Comparison of ENCODE assay signal across 9 mouse cellular contexts in the genomic region with DNA sequence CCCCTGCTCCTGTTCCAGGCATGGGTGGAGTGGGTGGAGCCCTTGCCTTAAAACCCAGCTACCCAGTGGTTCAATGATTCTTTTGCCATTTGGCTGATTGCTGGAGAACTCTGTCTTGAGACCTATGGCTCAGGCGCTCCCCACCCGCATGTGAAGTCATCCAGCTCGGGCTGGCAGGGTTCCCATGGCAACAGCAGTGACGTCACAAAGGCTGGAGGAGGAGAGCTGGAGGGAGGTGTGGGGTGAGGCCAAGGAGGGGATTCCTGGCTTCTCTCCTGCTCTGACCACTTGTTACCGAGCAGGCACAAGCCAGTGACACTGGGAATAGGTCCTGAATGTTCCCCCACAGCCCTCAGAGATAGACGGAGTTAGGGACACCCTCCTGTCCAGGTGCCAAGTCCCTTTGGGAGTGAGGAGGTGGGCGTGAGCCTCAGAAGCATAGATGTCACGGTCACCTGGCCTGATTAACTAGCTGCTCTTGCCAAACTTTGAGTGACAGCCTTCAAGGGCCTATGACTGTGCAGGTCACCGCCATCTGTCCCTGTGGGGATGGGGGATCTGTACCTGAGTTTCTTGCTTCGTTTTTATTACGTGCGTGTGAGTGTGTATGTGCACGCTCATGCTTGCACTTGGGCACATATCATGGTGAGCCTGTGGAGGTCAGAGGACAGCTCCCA. TPM values are rescaled to one million over a fixed set of nuclear protein-coding genes. Genes with fewer than 3 reads are reported as not detected.
DNase-seq lines count a peak whose midpoint lies in the region; ATAC-seq and TF ChIP-seq lines count a peak whose summit lies in the region.
"Had no signal": no experiment of that assay in that cellular context is flagged by ENCODE, and none has a peak within 500 bp of the region (broad histone marks: within the 10 kb centered on the region; RNA-seq: fewer than 3 reads in every experiment).

No protein-coding gene starts in this region.

- H3K36me3 ChIP-seq in forebrain, embryonic 14.5 days (ENCODE audit: control insufficient read depth, insufficient read depth, low read length) = no peaks in the 10 kb centered on the region
- no peaks in the 10 kb centered on the region for H3K36me3 ChIP-seq in intestine, embryonic 15.5 days
- H3K36me3 ChIP-seq: liver, embryonic 13.5 days had no signal

- no peak for TF ChIP-seq CTCF in cerebellum, adult 2 months (IDR thresholded peaks at IDR 0.05; ENCODE audit: borderline replicate concordance, insufficient read depth, low read depth, low read length)

- H3K4me2 ChIP-seq in forebrain, embryonic 14.5 days (ENCODE audit: low read length) = no peak overlapping the region
- H3K4me2 ChIP-seq in intestine, embryonic 15.5 days (replicated peaks) = no peak overlapping the region
- H3K4me2 ChIP-seq: liver, embryonic 13.5 days had no signal

- no peaks in the 10 kb centered on the region for H3K9me3 ChIP-seq in forebrain, embryonic 14.5 days (replicated peaks; ENCODE audit: control insufficient read depth, low read length)
- no peaks in the 10 kb centered on the region for H3K9me3 ChIP-seq in intestine, embryonic 15.5 days
- H3K9me3 ChIP-seq: liver, embryonic 13.5 days had no signal

- no peak for TF ChIP-seq POLR2A in cerebellum, adult 2 months (IDR thresholded peaks at IDR 0.05; ENCODE audit: borderline replicate concordance, insufficient read depth, low read length)

- 0 out of 2 replicates have a peak overlapping the region, but pooled peaks have one; percentile 8 for H3K9ac ChIP-seq in forebrain, embryonic 14.5 days (ENCODE audit: low read length)
- H3K9ac ChIP-seq in intestine, embryonic 15.5 days = no peak overlapping the region
- H3K9ac ChIP-seq: liver, embryonic 13.5 days had no signal

- DNase-seq in cerebellum, postnatal 10 days = peak; percentile 81 to 85
- DNase-seq in cerebellum, adult 2 months = no peak
- DNase-seq in adrenal gland, adult (ENCODE audit: inconsistent age in 2 of 2, low spot score in 1 of 2) = peak; percentile 68 to 89
- DNase-seq in forebrain, embryonic 14.5 days (ENCODE audit: low spot score) = peak; percentile 90
- peak; percentile 82 for DNase-seq in left cerebral cortex, postnatal 4 days
- DNase-seq in naive thymus-derived CD4-positive, alpha-beta T cell, adult 2 months (ENCODE audit: low read depth) = peak; percentile 83
- peak; percentile 53 for DNase-seq in thymus, postnatal 0 days (ENCODE audit: low spot score)

- ATAC-seq in forebrain, embryonic 14.5 days = peak; percentile 70
- ATAC-seq in intestine, embryonic 15.5 days = peak; percentile 48

- H3K4me1 ChIP-seq in cerebellum, adult 2 months (ENCODE audit: control insufficient read depth, insufficient read depth, low read length) = no peaks in the 10 kb centered on the region
- H3K4me1 ChIP-seq in forebrain, embryonic 14.5 days (ENCODE audit: control insufficient read depth, insufficient read depth, low read length) = peaks cover 24% of the 10 kb centered on the region
- peaks cover 26% of the 10 kb centered on the region for H3K4me1 ChIP-seq in intestine, embryonic 15.5 days (replicated peaks)

- no peak overlapping the region for H3K27ac ChIP-seq in cerebellum, adult 2 months (ENCODE audit: insufficient read depth, low read length)
- H3K27ac ChIP-seq in forebrain, embryonic 14.5 days (ENCODE audit: low read depth, low read length) = 0 out of 2 replicates have a peak overlapping the region, but pooled peaks have one; percentile 27
- no peak overlapping the region for H3K27ac ChIP-seq in intestine, embryonic 15.5 days
- H3K27ac ChIP-seq: liver, embryonic 13.5 days had no signal

- intact Hi-C loops in left cerebral cortex, postnatal 4 days (cut with DNase I) = no loop called here

- peaks cover 4% of the 10 kb centered on the region; the same call in 1 of the 2 replicates for H3K27me3 ChIP-seq in cerebellum, adult 2 months (ENCODE audit: control insufficient read depth, insufficient read depth, low read length)
- no peaks in the 10 kb centered on the region for H3K27me3 ChIP-seq in forebrain, embryonic 14.5 days (replicated peaks; ENCODE audit: control insufficient read depth, insufficient read depth, low read length)
- H3K27me3 ChIP-seq in intestine, embryonic 15.5 days (replicated peaks) = 0 out of 2 replicates have a peak, but pooled peaks cover 6% of the 10 kb centered on the region

- 37% methylated on average over 13 of the region's 13 CpGs for WGBS in cerebellum, adult 2 months
- WGBS in forebrain, embryonic 14.5 days = 33% methylated on average over 13 of the region's 13 CpGs
- WGBS in intestine, embryonic 15.5 days = 36% methylated on average over 13 of the region's 13 CpGs

- no peak overlapping the region for H3K4me3 ChIP-seq in cerebellum, adult 2 months (replicated peaks; ENCODE audit: insufficient read depth, low read depth, low read length)
- H3K4me3 ChIP-seq in forebrain, embryonic 14.5 days (ENCODE audit: low read depth, low read length) = no peak overlapping the region
- H3K4me3 ChIP-seq in intestine, embryonic 15.5 days (replicated peaks) = no peak overlapping the region
- H3K4me3 ChIP-seq: liver, embryonic 13.5 days had no signal

RNA-seq across cellular contexts. Expression of gene Elfn1, which starts 25.0 kb away (rescaled TPM):
- polyA plus RNA-seq in cerebellum, adult 2 months (2012; rRNA removed) = 7.4 and 8.6 TPM in 2 replicates
- polyA plus RNA-seq in forebrain, embryonic 14.5 days (2014; fragmentation: Nextera tagmentation; extraction: Ambion mirVana) = 1.7 and 2.5 TPM in 2 replicates
- polyA plus RNA-seq in intestine, embryonic 15.5 days (2015; fragmentation: Nextera tagmentation; extraction: Ambion mirVana) = 0.19 and 0.20 TPM in 2 replicates
- total RNA-seq in left cerebral cortex, postnatal 4 days (2021) = 10 to 100 TPM; 33.5 to 37.2 TPM
- 0.21 and 0.35 TPM in 2 replicates for polyA plus RNA-seq in thymus, postnatal 0 days (2015; fragmentation: Nextera tagmentation; extraction: Ambion mirVana)

Comparison
In these comparisons a context has a peak if more than half of its experiments do, and no peak if none do; other contexts are left out.
1. DNase-seq: peak in cerebellum, postnatal 10 days (2 of 2), adrenal gland, adult (2 of 2), forebrain, embryonic 14.5 days (single experiment), left cerebral cortex, postnatal 4 days (single experiment), naive thymus-derived CD4-positive, alpha-beta T cell, adult 2 months (single experiment) and thymus, postnatal 0 days (single experiment); none in cerebellum, adult 2 months (0 of 2).